Mouse (Mus musculus) adrenal gland, postnatal 25 days (tissue): ENCODE results near the gene Usp15. TPM values are rescaled to one million over a fixed set of nuclear protein-coding genes. Genes with fewer than 3 reads are reported as not detected.
A peak's percentile ranks its signal among the peaks of the same experiment; 100 is the strongest.

Experiments
- DNase-seq: peaks from one replicate; pipeline ENCODE4 v3.0.0; 2021; ENCODE audit warnings: mixed read lengths
- microRNA-seq, 2 experiments: library from miRNA; unstranded; fragments of <30 nt; microRNA quantifications; one replicate each; pipeline ENCODE4 v1.2.0; 2021
- total RNA-seq: library from RNA; stranded (reverse); gene quantifications from 2 replicates; pipeline ENCODE4 v1.2.3, GENCODE M21; 2021

Gene Usp15
- total RNA-seq, 1 experiment from 2014 or later = 94.4 TPM

- no peak for DNase-seq
Observed at GRCm38 (mm10) chr10:123101303-123101702, 95.5 kb downstream of the Usp15 start.

GRCm38 (mm10) chr10:123100584-123100983, 96.2 kb downstream of the Usp15 start:
- no peak for DNase-seq

DNA sequence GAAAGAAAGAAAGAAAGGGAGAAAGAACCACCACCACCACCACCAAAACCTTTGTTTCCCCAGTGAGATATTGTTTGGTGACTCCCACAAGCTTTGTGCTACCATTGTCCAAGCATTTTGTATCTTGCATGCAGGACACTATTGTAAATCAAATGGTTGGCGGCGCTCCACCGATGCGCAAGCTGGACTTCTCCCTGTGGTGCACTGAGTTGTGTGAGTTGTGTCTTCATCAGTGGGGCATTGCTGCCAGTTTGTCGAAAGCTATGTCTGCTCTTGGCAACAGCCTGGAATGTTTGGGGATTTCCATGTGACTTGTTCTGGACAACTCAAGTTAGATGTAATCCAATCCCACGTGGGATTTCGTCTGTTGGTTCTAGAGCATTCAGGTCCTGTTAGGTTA, 102.3 kb downstream of the Usp15 start:
- DNase-seq = no peak

GRCm38 (mm10) chr10:123092577-123092976, 104.2 kb downstream of the Usp15 start:
- no peak for DNase-seq

- peak; percentile 14 for DNase-seq
Observed at GRCm38 (mm10) chr10:123091737-123092136, 105.1 kb downstream of the Usp15 start.

- no peak for DNase-seq
Observed at GRCm38 (mm10) chr10:123089425-123089930, 107.3 kb downstream of the Usp15 start.

- DNase-seq = no peak
Observed at GRCm38 (mm10) chr10:123086847-123087246, 109.9 kb downstream of the Usp15 start.

- DNase-seq = no peak
Observed at GRCm38 (mm10) chr10:123084900-123085641, 111.7 kb downstream of the Usp15 start.

GRCm38 (mm10) chr10:123084307-123084706, 112.5 kb downstream of the Usp15 start:
- DNase-seq = no peak

DNA sequence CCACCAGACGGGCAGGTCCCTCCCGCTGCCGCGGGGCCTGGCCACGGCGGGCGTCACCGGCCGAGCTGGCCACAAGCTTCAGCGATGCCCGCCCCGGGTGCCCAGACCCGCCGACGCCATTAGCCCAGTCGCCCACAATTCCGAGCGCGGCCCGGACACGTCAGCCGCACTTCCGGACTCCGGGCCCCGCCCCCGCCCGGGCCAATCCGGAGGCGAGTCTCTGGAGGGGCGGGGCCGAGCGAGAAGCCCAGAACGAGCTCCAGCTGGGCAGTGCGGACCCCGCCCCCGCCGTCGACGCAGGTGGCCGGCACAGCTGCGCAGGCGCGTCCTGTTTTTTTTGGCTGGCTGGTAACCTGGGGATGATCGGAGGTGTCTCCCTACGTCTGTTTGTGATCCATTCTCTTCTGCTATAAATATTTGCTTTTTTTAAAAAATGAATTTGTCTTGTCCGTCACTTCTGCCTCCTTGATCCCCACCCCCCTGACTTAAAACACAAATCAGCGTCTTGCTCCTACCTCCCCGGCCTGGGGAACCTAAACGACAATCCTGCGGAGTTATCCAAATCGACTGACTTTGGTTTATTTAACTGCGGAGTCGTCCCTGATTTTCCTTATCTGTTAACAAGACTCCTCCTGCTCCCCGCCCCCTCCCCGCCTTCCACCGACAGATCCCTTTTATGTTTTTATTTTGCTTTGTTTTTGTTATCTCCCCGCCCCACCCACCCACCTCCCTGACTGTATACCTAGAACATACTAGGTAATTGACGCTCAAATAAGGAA, 120.4 kb downstream of the Usp15 start, which contains the start of gene Mon2:
Gene Mon2 (minus strand): TSS at position 261 of the 779 bp plus-strand sequence.
- peak; percentile 98 for DNase-seq

GRCm38 (mm10) chr10:123075751-123076242, 121.0 kb downstream of the Usp15 start:
- DNase-seq = no peak

DNA sequence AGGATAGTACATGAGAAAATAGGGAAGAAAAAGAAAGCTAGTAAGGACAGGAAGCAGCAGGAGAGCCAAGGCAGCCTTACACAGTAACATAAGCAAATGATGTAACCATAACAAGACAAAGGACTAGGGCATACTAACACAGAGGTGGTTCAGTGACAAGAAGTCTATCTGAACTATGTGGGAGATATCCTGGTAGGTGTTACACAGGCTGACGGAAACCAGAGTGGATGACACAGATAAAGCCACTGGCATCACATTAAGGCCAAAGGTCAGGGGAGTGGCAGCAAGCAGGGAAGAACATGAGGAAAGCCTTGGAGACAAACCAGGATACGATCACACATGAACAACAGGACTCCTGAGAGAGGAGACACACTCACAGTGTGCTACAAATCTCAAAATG, 124.8 kb downstream of the Usp15 start:
- no peak for DNase-seq

GRCm38 (mm10) chr10:123063021-123063420, 133.8 kb downstream of the Usp15 start:
- no peak for DNase-seq

- DNase-seq = no peak
Observed at GRCm38 (mm10) chr10:123060831-123061230, 136.0 kb downstream of the Usp15 start.

GRCm38 (mm10) chr10:123057082-123057481, 139.7 kb downstream of the Usp15 start:
- DNase-seq = no peak

GRCm38 (mm10) chr10:123056463-123056862, 140.3 kb downstream of the Usp15 start:
- DNase-seq = no peak

- no peak for DNase-seq
Observed at GRCm38 (mm10) chr10:123055205-123056000, 141.4 kb downstream of the Usp15 start.

Small RNAs within 50 kb of the gene (microRNA-seq; reads per million reads assigned to microRNA genes)
- gene Gm27920 = 2.4 to 3.2 reads per million in 2 experiments

Other genes with a start within 250 kb of the Usp15 start
- gene Mon2, start 120.5 kb downstream of the Usp15 start, total RNA-seq = 92.7 and 93.5 TPM in 2 replicates
- gene Fam19a2, start 67.0 kb upstream of the Usp15 start, total RNA-seq = 0.95 and 1.5 TPM in 2 replicates